Mouse (Mus musculus): ENCODE data around the gene Art3. TPM values are rescaled to one million over a fixed set of nuclear protein-coding genes. Genes with fewer than 3 reads are reported as not detected.
A peak's percentile ranks its signal among the peaks of the same experiment; 100 is the strongest.

The Art3 gene
- polyA plus RNA-seq, 1 experiment from 2014 or later = 46.5 TPM

DNA sequence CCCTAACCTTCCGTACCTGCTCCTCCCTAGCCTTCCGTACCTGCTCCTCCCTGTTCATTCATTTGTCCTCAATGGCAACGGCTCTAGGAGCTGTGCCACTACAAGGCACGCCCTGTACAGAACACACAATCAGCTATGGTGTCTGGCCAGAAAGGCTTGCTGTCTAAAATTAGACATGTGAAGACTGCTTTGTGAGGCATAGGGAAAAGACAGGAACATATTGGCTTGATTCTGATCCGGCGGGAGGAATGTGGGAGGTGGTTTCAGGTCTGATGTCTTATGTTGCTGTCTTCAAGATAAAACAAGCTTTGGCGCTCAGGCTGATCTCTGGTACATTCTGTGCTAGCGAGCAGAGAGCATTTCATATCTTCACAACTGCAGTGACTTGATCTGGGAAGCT is 59.0 kb downstream of the Art3 start:
- WGBS = 62% methylated on average over 8 of the region's 8 CpGs
- Histone ChIP-seq H3K4me2 (replicated peaks; ENCODE audit: low read depth, low read length) (no peak overlapping the region), H3K4me3 (ENCODE audit: low read depth, low read length) (no peak overlapping the region), H3K36me3 (ENCODE audit: insufficient read depth, low read length) (no peaks in the 10 kb centered on the region), H3K4me1 (ENCODE audit: insufficient read depth, low read depth, low read length) (no peaks in the 10 kb centered on the region), H3K27me3 (replicated peaks; ENCODE audit: insufficient read depth, low read length) (0 out of 2 replicates have a peak, but pooled peaks cover 6% of the 10 kb centered on the region), H3K9ac (replicated peaks; ENCODE audit: low read depth) (no peak overlapping the region), H3K9me3 (ENCODE audit: low read length) (no peaks in the 10 kb centered on the region), H3K27ac (ENCODE audit: low read length) (no peak overlapping the region)
- no peak for TF ChIP-seq EP300 (IDR thresholded peaks at IDR 0.05)
- no peak for TF ChIP-seq CTCF (IDR thresholded peaks at IDR 0.05)
- ATAC-seq (no peak), DNase-seq (ENCODE audit: low spot score) (no peak)

DNA sequence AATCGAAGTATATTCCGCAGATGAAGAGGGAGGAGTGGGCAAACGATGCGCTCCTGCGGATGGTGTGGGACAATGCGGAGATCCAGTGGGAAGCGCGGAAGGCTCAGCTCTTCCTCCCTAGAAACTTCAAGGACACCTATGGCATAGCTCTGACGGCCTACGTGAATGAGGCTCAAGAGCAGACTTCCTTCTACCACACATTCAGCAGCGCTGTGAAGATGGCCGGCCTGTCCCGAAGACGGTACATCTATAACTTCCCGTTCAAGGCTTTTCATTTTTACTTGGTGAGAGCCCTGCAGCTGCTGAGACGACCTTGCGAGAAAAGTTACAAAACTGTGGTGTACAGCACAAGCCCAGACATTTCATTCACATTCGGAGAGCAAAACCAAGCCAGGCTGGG is 60.9 kb downstream of the Art3 start:
- no peak overlapping the region for H3K27ac ChIP-seq (ENCODE audit: low read length)
- no peak overlapping the region for H3K9ac ChIP-seq (replicated peaks; ENCODE audit: low read depth)
- no peaks in the 10 kb centered on the region for H3K4me1 ChIP-seq (ENCODE audit: insufficient read depth, low read depth, low read length)
- TF ChIP-seq EP300 (IDR thresholded peaks at IDR 0.05) (no peak), CTCF (IDR thresholded peaks at IDR 0.05) (no peak)
- H3K9me3 ChIP-seq (ENCODE audit: low read length) = no peaks in the 10 kb centered on the region
- DNase-seq (ENCODE audit: low spot score) = no peak
- H3K4me3 ChIP-seq (ENCODE audit: low read depth, low read length) = peak overlapping the region; percentile 28
- H3K27me3 ChIP-seq (replicated peaks; ENCODE audit: insufficient read depth, low read length) = 0 out of 2 replicates have a peak, but pooled peaks cover 6% of the 10 kb centered on the region
- ATAC-seq = no peak
- peak overlapping the region; percentile 47 for H3K4me2 ChIP-seq (replicated peaks; ENCODE audit: low read depth, low read length)
- WGBS = 36% methylated on average over 18 of the region's 18 CpGs
- no peaks in the 10 kb centered on the region for H3K36me3 ChIP-seq (ENCODE audit: insufficient read depth, low read length)

DNA sequence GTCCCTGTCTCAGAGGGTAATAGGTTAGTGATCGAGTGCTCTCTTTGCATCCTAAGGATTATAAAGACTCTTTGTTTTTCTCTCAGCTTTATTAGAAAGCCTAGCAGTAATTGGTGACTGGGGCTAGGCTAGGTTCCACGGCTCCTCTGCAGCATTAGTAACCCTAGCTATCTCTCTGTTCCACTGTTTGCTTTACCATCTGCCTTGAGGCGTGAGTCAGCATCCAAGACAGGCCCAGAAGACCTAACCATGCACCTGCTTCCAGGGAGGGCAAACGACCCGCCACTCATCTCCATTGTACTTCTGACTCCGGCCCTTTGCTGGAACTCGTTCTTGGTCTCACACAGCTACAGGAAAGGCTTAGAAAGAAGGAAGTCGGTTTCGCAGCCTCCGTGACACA is 62.2 kb downstream of the Art3 start:
- Histone ChIP-seq H3K27ac (ENCODE audit: low read length) (no peak overlapping the region), H3K27me3 (replicated peaks; ENCODE audit: insufficient read depth, low read length) (0 out of 2 replicates have a peak, but pooled peaks cover 6% of the 10 kb centered on the region), H3K36me3 (ENCODE audit: insufficient read depth, low read length) (no peaks in the 10 kb centered on the region), H3K4me3 (ENCODE audit: low read depth, low read length) (no peak overlapping the region), H3K4me1 (ENCODE audit: insufficient read depth, low read depth, low read length) (no peaks in the 10 kb centered on the region), H3K9ac (replicated peaks; ENCODE audit: low read depth) (no peak overlapping the region), H3K9me3 (ENCODE audit: low read length) (no peaks in the 10 kb centered on the region), H3K4me2 (replicated peaks; ENCODE audit: low read depth, low read length) (no peak overlapping the region)
- DNase-seq (ENCODE audit: low spot score) = no peak
- no peak for ATAC-seq
- no peak for TF ChIP-seq CTCF (IDR thresholded peaks at IDR 0.05)
- TF ChIP-seq EP300 (IDR thresholded peaks at IDR 0.05) = no peak
- WGBS = 39% methylated on average over 10 of the region's 10 CpGs

DNA sequence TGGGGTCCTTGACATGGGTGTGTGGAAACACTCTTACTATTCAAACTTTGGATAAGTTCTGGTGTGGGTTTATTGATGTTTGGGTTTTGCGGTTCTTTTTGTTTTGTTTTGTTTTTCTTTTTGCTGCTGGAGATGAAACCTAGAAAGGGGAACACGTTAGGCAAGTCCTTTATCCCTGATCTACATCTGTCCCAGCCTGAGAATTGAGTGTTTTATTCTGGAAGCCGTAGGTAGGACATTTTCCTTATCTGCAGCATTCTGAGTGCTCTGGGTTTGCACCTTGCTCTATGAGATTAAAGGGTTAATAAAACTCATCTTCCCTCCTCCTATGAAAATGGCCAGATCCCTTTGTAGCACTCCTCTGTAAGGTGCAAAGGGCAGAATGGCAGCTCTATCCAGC is 64.1 kb downstream of the Art3 start:
- no peak for DNase-seq (ENCODE audit: low spot score)
- H3K4me1 ChIP-seq (ENCODE audit: insufficient read depth, low read depth, low read length) = no peaks in the 10 kb centered on the region
- 0 out of 2 replicates have a peak, but pooled peaks cover 2% of the 10 kb centered on the region for H3K27me3 ChIP-seq (replicated peaks; ENCODE audit: insufficient read depth, low read length)
- no peak overlapping the region for H3K4me2 ChIP-seq (replicated peaks; ENCODE audit: low read depth, low read length)
- WGBS = 76% methylated on average over 3 of the region's 3 CpGs
- no peak overlapping the region for H3K27ac ChIP-seq (ENCODE audit: low read length)
- H3K9me3 ChIP-seq (ENCODE audit: low read length) = no peaks in the 10 kb centered on the region
- H3K4me3 ChIP-seq (ENCODE audit: low read depth, low read length) = no peak overlapping the region
- no peak for TF ChIP-seq EP300 (IDR thresholded peaks at IDR 0.05)
- TF ChIP-seq CTCF (IDR thresholded peaks at IDR 0.05) = no peak
- H3K9ac ChIP-seq (replicated peaks; ENCODE audit: low read depth) = no peak overlapping the region
- H3K36me3 ChIP-seq (ENCODE audit: insufficient read depth, low read length) = no peaks in the 10 kb centered on the region
- no peak for ATAC-seq

DNA sequence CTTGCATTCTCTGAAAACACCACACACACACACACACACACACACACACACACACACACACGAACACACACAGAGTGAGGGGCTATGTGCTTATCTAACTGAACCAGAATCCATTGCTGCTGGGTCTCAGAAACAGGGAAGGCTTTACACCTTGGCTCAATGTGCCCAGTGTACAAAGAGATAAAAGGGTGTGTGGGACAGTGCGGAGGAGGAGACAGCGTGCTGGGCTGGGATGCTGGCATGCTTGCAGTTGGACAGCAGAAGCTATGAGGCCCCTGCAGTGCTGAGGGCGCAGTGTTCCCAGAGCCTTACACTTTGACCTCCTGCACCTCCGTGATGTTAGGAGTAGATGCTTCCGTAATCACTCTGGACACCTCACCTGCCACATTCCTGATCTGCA is 64.8 kb downstream of the Art3 start:
- no peak overlapping the region for H3K9ac ChIP-seq (replicated peaks; ENCODE audit: low read depth)
- H3K27ac ChIP-seq (ENCODE audit: low read length) = no peak overlapping the region
- no peak overlapping the region for H3K4me2 ChIP-seq (replicated peaks; ENCODE audit: low read depth, low read length)
- H3K9me3 ChIP-seq (ENCODE audit: low read length) = no peaks in the 10 kb centered on the region
- no peak overlapping the region for H3K4me3 ChIP-seq (ENCODE audit: low read depth, low read length)
- WGBS = 76% methylated on average over 6 of the region's 6 CpGs
- no peak for ATAC-seq
- H3K36me3 ChIP-seq (ENCODE audit: insufficient read depth, low read length) = no peaks in the 10 kb centered on the region
- no peaks in the 10 kb centered on the region for H3K27me3 ChIP-seq (replicated peaks; ENCODE audit: insufficient read depth, low read length)
- H3K4me1 ChIP-seq (ENCODE audit: insufficient read depth, low read depth, low read length) = no peaks in the 10 kb centered on the region
- TF ChIP-seq CTCF (IDR thresholded peaks at IDR 0.05) (no peak), EP300 (IDR thresholded peaks at IDR 0.05) (no peak)
- DNase-seq (ENCODE audit: low spot score) = no peak

DNA sequence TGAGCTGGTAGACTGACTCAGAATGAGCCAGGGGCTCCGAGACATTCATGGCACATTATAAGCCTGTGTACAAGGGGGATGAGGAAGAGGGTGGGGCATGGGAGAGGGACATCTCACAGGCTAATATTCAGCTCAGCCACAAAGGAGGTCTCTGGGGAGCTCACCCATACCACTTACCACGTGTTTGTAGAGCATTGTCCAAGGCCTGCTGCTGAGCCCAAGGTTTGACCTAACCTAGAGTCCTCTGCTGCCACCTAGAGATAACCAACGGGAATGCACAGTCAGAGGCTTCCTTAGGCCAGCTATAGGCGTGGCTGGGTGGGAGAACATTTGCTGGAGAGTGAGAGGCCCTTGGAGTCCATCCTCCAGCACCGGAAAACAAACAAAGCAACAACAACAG is 66.5 kb downstream of the Art3 start:
- Histone ChIP-seq H3K4me1 (ENCODE audit: insufficient read depth, low read depth, low read length) (no peaks in the 10 kb centered on the region), H3K9ac (replicated peaks; ENCODE audit: low read depth) (no peak overlapping the region), H3K4me2 (replicated peaks; ENCODE audit: low read depth, low read length) (no peak overlapping the region), H3K9me3 (ENCODE audit: low read length) (no peaks in the 10 kb centered on the region), H3K36me3 (ENCODE audit: insufficient read depth, low read length) (no peaks in the 10 kb centered on the region), H3K27me3 (replicated peaks; ENCODE audit: insufficient read depth, low read length) (no peaks in the 10 kb centered on the region), H3K4me3 (ENCODE audit: low read depth, low read length) (no peak overlapping the region), H3K27ac (ENCODE audit: low read length) (no peak overlapping the region)
- WGBS = 25% methylated on average over 5 of the region's 5 CpGs
- no peak for TF ChIP-seq EP300 (IDR thresholded peaks at IDR 0.05)
- peak; percentile 91 for TF ChIP-seq CTCF (IDR thresholded peaks at IDR 0.05)
- DNase-seq (ENCODE audit: low spot score) (peak; percentile 89), ATAC-seq (peak; percentile 86)

DNA sequence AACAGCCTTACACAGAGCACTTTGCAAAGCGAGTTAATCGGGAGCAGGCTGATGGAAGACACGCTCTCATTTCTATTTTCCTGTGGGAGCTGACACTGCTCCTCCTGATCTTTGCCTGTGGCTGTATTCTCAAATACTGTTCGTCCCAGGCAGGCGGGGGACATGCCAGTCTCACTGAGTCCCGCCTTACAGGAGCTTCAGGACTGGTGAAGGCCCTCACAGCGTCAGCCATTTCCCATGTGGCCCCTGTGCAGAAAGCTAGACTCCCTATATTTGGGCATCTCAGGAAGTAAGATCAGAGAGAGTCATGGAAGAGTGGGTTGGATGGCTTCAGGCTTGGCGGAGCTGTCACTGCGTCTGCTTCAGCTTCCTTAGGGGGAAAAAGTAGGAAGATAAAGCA is 71.2 kb downstream of the Art3 start:
- Histone ChIP-seq H3K36me3 (ENCODE audit: insufficient read depth, low read length) (no peaks in the 10 kb centered on the region), H3K27me3 (replicated peaks; ENCODE audit: insufficient read depth, low read length) (no peaks in the 10 kb centered on the region), H3K9ac (replicated peaks; ENCODE audit: low read depth) (no peak overlapping the region), H3K4me1 (ENCODE audit: insufficient read depth, low read depth, low read length) (no peaks in the 10 kb centered on the region), H3K27ac (ENCODE audit: low read length) (no peak overlapping the region), H3K4me2 (replicated peaks; ENCODE audit: low read depth, low read length) (no peak overlapping the region), H3K9me3 (ENCODE audit: low read length) (no peaks in the 10 kb centered on the region), H3K4me3 (ENCODE audit: low read depth, low read length) (no peak overlapping the region)
- 71% methylated on average over 9 of the region's 9 CpGs for WGBS
- no peak for TF ChIP-seq CTCF (IDR thresholded peaks at IDR 0.05)
- TF ChIP-seq EP300 (IDR thresholded peaks at IDR 0.05) = no peak
- ATAC-seq (no peak), DNase-seq (ENCODE audit: low spot score) (no peak)
